Mouse (Mus musculus) megakaryocyte-erythroid progenitor cell, adult 5-6 weeks (primary cell): ENCODE data around the gene Tas1r2. TPM values are rescaled to one million over a fixed set of nuclear protein-coding genes. Genes with fewer than 3 reads are reported as not detected.

ENCODE experiments used
- ATAC-seq: replicated peaks from 2 replicates; pipeline ENCODE4 v1.8.0; 2016; ENCODE audit warnings: mild to moderate bottlenecking, inconsistent platforms; ENCODE audit not compliant: severe bottlenecking, poor library complexity, low FRiP score, low TSS enrichment
- total RNA-seq, 2 experiments: library from RNA; stranded (forward) in 1 of 2; stranded (reverse) in 1 of 2; fragments of 200-1000, 215-1000 nt in 1 of 2; fragments of >200 nt in 1 of 2; fragmentation: Nextera tagmentation in 1 of 2; gene quantifications; 2 replicates each; pipeline ENCODE4 v1.2.3; 2014 to 2017

Tas1r2 gene
- not detected in 2 replicates for total RNA-seq (2014; fragmentation: Nextera tagmentation)
- total RNA-seq (2017) = not detected in 2 replicates

DNA sequence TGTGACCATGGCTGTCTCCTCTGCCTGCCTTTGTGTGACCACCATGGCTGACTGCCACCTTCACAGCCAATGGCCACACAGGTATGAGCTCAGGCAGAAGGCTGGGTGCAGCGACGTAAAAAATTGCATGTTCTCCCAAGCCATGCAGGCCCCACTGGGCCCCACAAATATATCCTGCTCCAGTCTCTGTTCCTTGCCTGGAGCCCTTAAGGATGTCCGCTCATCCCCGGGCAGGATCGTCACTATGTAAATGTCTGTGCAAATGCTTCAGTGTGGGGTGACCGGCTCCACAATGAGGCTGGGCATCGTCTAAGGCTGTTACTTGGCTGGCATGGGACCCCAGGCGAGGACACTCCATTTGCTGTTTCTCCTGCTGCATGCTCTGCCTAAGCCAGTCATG, at the start of gene Tas1r2:
TSS of gene Tas1r2 (plus strand) at position 301 of the 400 bp plus-strand sequence.
- ATAC-seq = no peak

DNA sequence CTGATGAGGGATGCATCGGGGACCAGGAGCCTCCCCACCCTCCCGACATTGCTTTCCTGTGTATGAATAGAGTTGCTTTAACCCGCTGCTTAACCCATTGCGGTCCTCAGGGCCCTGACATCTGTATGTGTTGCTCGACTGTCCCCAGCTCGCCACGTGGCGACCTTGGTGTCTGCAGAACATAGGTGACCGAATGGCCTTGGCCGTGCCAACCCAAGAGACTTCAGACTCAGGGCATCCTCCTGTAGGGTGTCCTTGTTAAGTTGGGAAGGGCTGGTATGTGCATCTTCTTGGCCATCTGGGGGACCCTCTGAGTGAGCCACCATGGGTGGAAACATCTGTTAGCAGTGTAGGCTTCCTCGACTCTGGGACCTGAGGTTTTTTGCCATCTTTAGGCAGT, 48.1 kb upstream of the Tas1r2 start:
- ATAC-seq = no peak

- ATAC-seq = no peak
These were observed 46.6 kb upstream of the Tas1r2 start for GRCm38 (mm10) chr4:139606732-139607131.

GRCm38 (mm10) chr4:139608975-139609374, 44.4 kb upstream of the Tas1r2 start:
- no peak for ATAC-seq

- no peak for ATAC-seq
These were observed 42.4 kb upstream of the Tas1r2 start for GRCm38 (mm10) chr4:139610954-139611353.

DNA sequence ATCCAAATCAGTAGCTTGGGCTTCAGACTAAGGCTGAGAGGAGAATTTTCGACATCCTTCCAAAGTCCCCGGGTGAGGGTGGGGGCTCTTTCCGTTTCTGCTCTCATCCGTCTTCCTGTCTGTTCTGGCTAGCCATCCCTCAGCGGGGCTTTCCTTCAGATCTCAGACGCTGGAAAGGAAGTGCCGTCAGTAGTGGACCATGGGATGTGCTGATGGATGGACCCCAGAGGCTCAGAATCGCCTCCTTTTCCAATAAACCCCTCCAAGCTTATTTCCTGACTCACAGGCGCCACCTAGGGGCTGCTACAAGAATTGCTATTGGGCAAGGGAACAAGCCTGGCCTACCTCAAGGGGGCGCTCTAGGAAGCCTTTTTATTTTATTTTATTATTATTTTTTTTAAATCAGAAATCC, 41.8 kb upstream of the Tas1r2 start:
- no peak for ATAC-seq

GRCm38 (mm10) chr4:139614524-139615260, 38.6 kb upstream of the Tas1r2 start:
- ATAC-seq = no peak

DNA sequence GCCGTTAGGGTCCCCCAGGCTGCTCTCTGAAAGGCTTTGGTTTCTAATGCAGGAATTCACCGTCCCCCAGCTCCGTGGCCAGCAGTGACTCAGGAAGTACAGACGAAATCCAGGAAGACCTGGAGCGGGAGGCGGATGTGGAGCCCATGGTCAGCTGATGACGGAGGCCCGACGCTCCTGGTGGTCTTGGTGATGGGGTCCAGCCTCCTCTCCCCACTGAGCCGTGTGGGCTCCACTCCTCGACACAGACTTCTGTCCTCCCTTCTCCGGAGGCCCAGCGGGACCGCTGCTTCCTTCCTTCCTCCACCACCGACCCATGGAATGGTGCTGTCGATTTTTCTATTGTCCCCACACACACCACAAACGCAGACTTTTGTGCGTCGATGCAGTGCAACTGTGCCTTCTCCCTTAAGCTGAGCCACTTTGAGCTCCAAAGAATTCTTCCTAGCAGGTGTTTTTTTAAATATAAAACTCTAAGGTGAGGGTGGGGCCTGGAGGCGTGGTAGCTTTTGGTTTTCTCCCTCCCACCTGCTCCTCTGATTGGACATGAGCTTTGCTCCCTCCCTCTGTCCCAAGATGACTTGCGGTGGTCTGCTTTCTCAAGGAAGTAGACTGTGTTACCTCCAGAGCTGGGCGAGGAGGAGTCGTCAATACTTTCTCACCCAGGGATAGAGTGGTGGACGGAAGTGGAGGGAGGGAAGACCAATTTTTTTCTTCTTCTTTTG, 36.9 kb upstream of the Tas1r2 start:
- ATAC-seq = peak; percentile 97

DNA sequence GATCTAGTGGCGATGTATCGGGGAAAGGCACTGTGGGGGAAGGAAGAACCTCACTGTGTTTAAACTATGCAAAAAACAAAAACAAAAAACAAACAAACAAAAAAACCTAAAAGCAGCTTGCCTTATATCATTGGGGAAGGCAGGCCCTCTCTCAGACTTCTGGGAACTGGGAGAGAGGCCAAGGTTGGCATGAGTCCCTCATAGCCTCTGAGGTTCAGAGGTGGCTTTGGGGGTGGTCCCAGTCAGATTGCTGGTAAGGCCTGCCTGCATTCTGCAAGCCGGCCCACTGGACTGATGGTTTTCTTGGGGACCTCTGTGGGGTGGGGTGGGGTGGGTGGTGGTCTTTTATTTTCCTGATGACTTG, 36.4 kb upstream of the Tas1r2 start:
- ATAC-seq = no peak

DNA sequence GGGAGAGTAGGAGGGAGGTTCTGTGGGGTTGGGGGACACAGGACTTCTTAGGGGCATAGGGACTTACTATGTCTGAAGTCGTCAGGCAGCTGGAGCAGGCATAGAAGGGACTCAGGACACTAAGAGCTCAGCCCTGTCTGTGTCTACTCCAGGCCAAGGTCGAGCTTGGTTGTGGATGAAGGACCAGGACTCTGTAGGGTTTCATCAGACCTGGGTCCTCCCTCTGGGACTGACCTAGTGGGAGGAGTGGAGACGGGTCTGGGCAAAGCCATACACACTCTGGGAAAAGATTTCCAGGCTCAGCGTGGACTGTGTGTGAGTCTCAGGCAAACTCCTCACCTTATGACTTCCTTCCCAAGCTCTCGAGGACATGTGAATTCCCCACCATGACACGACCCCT, 33.6 kb upstream of the Tas1r2 start:
- no peak for ATAC-seq

DNA sequence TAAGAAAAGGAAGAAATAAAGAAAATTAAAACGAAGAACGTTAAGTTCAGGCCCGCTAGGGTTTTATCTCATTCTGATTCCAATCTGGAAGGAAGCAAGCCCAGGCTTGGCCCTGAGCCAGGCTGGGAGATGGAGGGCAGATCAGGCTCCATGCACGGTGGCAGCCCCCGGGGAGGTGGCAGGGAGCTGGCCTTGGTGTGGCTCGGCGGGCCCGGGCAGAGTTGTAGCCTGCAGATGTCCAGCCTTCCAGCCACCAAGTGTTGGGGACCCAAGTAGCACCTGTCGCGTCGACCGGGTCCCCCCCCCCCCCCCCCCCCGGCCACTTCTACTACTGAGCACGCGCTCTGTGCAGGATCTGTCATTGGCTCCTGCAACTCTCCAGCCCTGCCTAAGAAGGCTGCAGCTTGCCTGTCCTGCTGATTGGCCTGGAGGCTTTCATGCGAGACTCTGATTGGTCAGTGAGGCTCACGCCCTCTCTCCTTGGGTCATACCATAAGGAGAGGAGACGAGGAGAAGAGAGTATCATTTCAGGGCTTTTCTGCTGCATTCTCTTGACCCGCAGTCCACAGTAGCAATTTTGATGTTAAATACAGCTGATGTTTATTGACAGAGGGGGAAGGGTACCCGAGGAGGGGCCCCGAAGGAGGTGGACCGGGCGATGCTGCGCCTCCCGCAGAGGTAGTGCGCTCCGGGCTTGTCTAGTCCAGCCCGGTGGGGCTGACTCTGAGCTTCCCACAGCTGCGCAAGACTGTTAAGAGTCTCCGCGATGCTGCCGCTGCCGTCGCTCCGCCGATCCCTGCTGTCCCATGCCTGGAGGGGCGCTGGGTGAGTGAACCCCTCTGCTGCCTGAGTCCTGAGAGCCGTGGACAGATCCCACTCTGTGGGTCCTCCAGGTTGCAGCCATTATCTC, 30.7 kb upstream of the Tas1r2 start, which contains the start of gene Aldh4a1:
TSS of gene Aldh4a1 (plus strand) at position 494 of the 910 bp plus-strand sequence.
- ATAC-seq = peak; percentile 97

DNA sequence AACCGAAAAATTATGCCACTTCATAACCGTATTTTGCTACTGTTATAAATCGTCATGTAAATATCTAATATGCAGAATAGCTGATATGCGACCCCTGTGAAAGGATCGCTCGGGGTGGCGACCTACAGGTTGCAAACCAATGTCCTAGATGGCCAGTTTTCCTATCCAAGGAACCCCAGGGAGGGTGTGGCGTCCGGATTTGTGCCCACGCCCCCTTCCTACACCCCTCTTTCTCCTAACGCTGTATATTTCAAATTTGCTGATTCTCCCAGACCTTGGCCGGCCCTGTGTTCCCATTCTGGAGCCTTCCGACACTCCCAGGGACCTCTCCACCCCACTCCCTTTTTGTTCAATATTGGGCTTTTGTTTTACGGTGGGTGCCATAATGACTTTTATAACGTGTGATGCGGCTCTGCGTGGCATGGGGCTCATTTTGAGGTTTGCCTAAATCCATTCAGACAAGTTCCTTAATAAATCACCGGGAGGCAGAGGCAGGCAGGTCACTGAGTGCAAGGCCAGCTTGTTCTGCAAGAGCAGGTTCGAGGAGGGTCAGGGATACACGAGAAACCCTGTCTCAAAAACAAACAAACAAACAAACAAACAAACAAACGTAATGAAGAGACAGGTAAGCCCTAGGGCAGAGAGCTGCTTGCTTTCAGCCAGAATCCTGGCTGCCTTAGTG, 29.8 kb upstream of the Tas1r2 start:
- no peak for ATAC-seq

- ATAC-seq = no peak
These were observed 29.2 kb upstream of the Tas1r2 start for GRCm38 (mm10) chr4:139624116-139624489.

GRCm38 (mm10) chr4:139624706-139625105, 28.6 kb upstream of the Tas1r2 start:
- no peak for ATAC-seq

GRCm38 (mm10) chr4:139627361-139627760, 26.0 kb upstream of the Tas1r2 start:
- ATAC-seq = no peak

DNA sequence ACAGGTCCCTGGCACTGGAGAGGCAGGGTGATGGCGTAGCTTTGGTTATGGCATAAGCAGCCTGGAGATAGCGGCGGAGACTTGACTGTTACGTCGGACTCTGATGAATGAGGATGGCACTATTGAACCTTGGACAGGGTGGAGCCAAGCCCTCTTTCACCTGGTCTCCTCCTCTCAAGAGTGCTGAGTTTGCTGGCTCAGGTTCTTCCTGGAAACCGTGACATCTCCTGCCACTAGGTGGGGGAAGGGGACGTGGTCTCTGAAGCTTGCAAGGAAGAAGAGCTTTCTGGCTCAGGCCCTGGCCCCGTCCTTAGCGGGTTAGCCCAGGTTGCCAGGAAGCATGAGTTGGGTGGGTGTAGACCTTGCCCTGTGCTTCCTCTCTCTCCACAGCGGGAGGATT, 23.2 kb upstream of the Tas1r2 start:
- ATAC-seq = no peak

- ATAC-seq = no peak
These were observed 22.2 kb upstream of the Tas1r2 start for GRCm38 (mm10) chr4:139631141-139631540.

- no peak for ATAC-seq
These were observed 21.6 kb upstream of the Tas1r2 start for GRCm38 (mm10) chr4:139631569-139632253.

GRCm38 (mm10) chr4:139632254-139632580, 21.1 kb upstream of the Tas1r2 start:
- ATAC-seq = no peak
